Mouse (Mus musculus): Measurements from ENCODE around the gene Klk1.

DNA sequence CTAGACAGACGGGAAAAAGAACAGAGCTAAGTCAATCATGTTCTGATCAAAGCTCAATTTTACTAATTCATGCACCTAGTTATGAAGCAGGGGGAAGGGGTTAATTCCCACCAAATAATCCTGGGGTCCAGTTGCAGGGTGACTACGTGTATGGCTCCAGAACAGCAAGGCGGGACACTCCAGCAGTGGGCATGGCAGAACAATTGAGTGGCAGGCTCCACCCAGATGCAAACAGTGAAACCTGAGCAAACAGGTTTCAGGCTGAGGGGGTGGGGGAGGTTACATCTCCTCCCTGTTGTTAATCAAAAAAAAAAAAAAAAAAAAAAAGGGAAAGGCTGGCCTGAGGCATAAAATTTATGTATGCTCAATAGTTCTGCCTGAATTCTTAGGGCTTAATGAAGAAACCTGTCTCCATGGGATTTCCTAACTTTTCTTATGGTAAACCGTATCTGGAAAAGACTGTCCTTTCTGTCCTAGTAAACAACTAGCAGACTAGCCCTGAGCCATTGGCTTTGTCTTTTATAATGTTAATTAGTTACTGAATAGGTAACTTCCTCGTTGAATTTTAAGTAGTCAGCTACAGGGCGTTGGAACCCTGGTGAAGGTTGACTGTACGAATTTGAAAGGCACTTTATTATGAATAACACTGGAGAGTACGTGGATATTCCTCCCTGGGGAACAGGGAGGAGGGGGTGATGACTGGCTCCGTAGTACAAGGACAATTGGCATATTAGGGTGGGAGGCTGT lies 45.7 kb upstream of the Klk1 start:
- TF ChIP-seq ZC3H11A (IDR thresholded peaks at IDR 0.05; ENCODE audit: borderline replicate concordance, low read depth, low read length) (no peak), CHD2 (IDR thresholded peaks at IDR 0.05; ENCODE audit: low read depth, low read length) (no peak), HCFC1 (IDR thresholded peaks at IDR 0.05; ENCODE audit: borderline replicate concordance, insufficient read depth, low read length) (no peak), MAFK (IDR thresholded peaks at IDR 0.05; ENCODE audit: insufficient read depth, low read depth, low read length) (no peak), ZNF384 (IDR thresholded peaks at IDR 0.05; ENCODE audit: low read depth, low read length) (no peak)

Measured in ES-E14 (cell line).